Mouse (Mus musculus) bone marrow, adult 2 months (tissue): Measurements from ENCODE around the gene Ermard.

Source experiments
- CTCF ChIP-seq: fragments of 200-500 bp; IDR thresholded peaks from 2 replicates; pipeline ENCODE4 v1.5.1; 2011; ENCODE audit warnings: low read length, control low read depth; ENCODE audit not compliant: control insufficient read depth, insufficient read depth
- POLR2A ChIP-seq: fragments of 200-500 bp; IDR thresholded peaks from 2 replicates; pipeline ENCODE4 v1.6.1; 2011; ENCODE audit warnings: low read depth, mild to moderate bottlenecking, control low read depth, low read length, borderline replicate concordance; ENCODE audit not compliant: control insufficient read depth

GRCm38 (mm10) chr17:15068040-15068792 is 27.2 kb downstream of the Ermard start:
- TF ChIP-seq CTCF: no peak
- TF ChIP-seq POLR2A: no peak
